Mouse (Mus musculus) heart, adult 8-10 months (tissue): ENCODE measurements around the gene Olfr1033. TPM values are rescaled to one million over a fixed set of nuclear protein-coding genes. Genes with fewer than 3 reads are reported as not detected.
A peak's percentile ranks its signal among the peaks of the same experiment; 100 is the strongest.
"Not testable (repeated sequence)": the region's sequence is repeated elsewhere in the genome, so short reads cannot be mapped to it uniquely, and the experiment has no call there.

Experiments used
- DNase-seq: peaks from one replicate; pipeline ENCODE4 v3.0.0; 2022; ENCODE audit warnings: low spot score
- total RNA-seq, 4 experiments: library from RNA; stranded (reverse); gene quantifications; 2 replicates each; pipeline ENCODE4 v1.2.4; 2022

The Olfr1033 gene
- 1 to 10 TPM; 2.0 to 5.0 (median 3.4) TPM for total RNA-seq

DNA sequence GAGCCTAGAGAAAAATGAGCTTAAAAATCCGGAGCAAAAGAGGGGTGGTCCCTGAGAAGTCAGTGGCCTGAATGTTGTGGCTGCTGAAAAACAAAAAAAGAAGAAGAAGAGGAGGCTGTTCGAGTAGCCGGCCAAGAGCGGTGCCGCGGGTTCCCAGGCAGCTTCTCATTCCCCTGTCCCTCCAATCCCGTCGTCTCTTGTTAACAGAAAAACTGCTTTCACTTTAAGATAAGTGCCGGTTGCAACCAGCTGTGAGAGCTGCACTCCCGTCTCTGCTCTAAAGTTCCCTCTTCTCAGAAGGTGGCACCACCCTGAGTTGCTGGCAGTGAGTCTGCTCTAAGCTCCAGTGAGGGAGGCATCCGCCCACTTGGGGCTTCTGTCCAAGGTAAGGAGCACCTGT, at the start of gene Olfr1033:
TSS of gene Olfr1033 (plus strand) at position 228 of the 400 bp plus-strand sequence.
- peak; percentile 30 for DNase-seq

GRCm38 (mm10) chr2:85973595-85973994, 46.8 kb upstream of the Olfr1033 start, which contains the start of gene Olfr1029:
Gene Olfr1029, plus strand, starts transcription at chr2:85973895.
- no peak for DNase-seq

- no peak for DNase-seq
These were observed 41.5 kb upstream of the Olfr1033 start, which contains the start of gene Olfr1030 for GRCm38 (mm10) chr2:85978976-85979375. Gene Olfr1030, plus strand, starts transcription at chr2:85979276.

DNA sequence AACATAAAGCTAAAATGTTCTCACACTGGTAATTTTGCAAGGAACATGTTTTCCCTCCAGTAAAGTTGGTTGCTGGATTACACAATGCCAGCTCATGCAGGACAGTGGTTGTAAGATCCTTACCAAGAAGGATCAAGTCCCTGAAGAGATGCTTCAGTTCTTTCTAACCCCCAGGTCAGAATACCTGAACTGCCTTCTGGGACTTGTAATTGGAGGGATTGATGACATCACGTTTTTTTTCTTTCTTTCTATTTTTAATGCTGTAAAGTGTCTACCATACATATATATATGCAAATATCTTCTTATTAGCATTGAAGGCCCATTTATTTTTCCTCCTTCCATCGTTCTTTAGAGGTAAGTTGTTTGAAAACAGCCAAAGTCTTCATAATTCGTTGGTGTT, 30.4 kb upstream of the Olfr1033 start, which contains the start of gene Olfr1031:
TSS of gene Olfr1031 (plus strand) at position 301 of the 400 bp plus-strand sequence.
- no peak for DNase-seq

DNA sequence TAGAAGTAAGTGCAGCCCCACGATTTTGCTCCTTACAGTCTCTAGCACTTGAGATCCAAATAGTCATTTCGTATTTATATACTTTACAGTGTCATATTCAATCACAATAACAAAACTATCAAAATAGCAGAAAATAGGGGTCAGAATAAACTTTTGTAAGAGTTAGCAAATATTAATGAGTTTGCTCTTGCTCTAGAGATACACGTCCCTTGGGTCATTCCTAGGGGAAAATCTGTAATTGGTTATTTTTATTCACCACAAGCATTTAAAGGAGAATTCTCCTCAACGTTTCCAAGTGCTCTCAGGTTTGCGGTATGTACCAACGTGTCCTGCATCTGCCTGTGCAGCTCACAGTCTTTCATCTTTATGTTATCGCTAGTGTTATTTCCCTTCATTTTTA, 15.2 kb upstream of the Olfr1033 start, which contains the start of gene Olfr1032:
TSS of gene Olfr1032 (plus strand) at position 301 of the 400 bp plus-strand sequence.
- no peak for DNase-seq

- DNase-seq = not testable (repeated sequence)
These were observed 1.1 kb downstream of the Olfr1033 start for GRCm38 (mm10) chr2:86021518-86021917.

DNA sequence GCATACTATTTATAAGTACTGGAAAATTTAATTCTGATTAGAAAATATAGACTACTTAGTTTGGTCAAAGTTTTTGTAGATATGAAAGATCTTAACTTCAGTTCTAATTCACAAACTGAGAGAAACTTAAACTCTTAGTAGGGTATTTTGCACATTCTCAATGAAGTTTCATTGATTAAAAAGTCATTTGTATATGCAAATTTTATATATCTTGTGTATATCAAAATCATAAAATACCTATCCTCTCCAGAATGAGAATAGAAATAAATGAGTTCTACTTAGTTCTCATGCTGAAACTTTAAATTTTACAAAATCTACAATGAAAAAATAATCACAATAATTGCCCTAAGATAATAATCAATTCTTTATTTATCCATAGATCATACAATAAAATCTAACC, 25.1 kb downstream of the Olfr1033 start, which contains the start of gene Olfr1034:
TSS of gene Olfr1034 (plus strand) at position 301 of the 400 bp plus-strand sequence.
- no peak for DNase-seq

DNA sequence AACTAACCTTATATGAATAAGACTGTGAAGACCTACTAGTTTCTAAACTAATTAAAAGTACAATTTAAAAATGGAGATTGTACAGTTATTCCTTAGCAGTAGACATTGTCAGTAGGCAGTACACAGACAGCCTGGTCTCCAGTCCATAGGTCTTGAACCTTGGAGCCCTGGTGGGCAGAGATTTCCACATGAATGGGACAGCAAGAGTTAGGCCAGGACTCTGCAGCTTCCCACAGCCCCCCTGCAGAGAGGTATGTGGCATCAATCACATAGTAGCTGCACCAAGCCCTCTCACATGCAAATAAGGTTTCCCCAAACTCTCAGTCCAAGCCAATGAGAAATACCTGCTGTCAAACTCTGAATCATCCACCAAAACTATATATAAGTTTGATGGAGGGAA, 30.3 kb downstream of the Olfr1033 start:
- DNase-seq = not testable (repeated sequence)

DNA sequence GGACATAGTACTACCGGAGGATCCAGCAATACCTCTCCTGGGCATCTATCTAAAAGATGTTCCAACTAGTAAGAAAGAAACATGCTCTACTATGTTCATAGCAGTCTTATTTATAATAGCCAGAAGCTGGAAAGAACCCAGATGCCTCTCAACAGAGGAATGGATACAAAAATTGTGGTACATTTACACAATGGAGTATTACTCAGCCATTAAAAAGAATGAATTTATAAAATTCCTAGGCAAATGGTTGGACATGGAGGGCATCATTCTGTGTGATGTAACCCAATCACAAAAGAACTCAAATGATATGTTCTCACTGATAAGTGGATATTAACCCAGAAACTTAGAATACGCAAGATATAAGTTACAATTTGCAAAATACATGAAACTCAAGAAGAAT, 43.3 kb downstream of the Olfr1033 start:
- not testable (repeated sequence) for DNase-seq

DNA sequence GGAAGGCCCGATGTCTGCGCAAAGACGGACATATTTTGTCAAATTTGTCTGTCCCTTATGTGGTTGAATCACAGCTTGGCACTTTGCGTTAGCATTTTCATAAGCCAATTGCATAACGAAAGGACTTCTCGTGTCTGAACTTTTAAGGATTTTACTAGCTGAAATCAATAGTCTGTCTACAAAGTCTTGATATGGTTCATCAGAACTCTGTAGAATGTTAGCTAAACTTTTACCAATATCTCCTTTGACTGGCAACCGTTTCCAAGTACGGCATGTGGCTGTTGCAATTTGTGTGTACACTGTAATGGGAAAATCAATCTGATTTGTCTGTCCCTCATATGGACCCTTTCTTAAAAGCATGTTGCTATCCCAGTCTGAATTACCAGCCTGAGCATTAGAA, 49.8 kb downstream of the Olfr1033 start:
- DNase-seq = no peak

DNA sequence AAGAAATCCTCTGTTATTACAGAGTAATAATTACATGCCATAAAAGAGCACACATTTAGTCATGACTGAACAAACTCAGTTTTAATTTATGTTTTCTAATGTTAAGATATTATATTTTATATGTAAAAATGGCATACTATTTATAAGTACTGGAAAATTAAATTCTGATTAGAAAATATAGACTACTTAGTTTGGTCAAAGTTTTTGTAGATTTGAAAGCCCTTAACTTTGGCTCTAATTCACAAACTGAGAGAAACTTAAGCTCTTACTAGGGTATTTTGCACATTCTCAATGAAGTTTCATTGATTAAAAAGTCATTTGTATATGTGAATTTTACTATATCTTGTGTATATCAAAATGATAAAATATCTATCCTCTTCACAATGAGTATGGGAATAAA, 53.3 kb downstream of the Olfr1033 start, which contains the start of gene Olfr1036:
TSS of gene Olfr1036 (plus strand) at position 301 of the 400 bp plus-strand sequence.
- not testable (repeated sequence) for DNase-seq

DNA sequence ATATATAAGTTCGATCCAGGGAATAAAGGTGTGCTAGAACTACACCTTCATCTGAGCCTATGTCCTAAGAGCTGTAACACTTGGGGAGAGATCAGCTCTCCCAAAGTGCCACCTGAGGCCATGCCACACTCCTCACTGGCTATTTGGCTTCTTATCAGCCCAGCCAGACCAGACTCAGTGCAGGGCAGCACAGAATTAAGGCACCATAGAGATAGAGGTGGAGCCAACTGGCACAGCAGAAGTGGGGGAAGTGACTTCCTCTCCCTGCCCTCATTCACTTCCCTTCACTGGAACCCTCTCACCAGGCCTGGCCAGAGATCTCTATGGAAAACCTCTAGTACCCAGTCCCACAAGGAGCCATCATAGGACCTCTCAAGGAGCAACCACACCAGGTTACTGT, 60.0 kb downstream of the Olfr1033 start:
- DNase-seq = not testable (repeated sequence)

GRCm38 (mm10) chr2:86087285-86087684, 66.9 kb downstream of the Olfr1033 start, which contains the start of gene Olfr1037:
Gene Olfr1037, minus strand, starts transcription at chr2:86087385.
- no peak for DNase-seq

Other genes starting within 250 kb of the Olfr1033 start
- gene Olfr1014, start 247.9 kb upstream of the Olfr1033 start, total RNA-seq = not detected
- gene Olfr1015, start 238.6 kb upstream of the Olfr1033 start, total RNA-seq = not detected
- not detected for gene Olfr1016, start 218.1 kb upstream of the Olfr1033 start, total RNA-seq
- not detected for gene Olfr1018, start 202.2 kb upstream of the Olfr1033 start, total RNA-seq
- gene Olfr1019, start 175.2 kb upstream of the Olfr1033 start, total RNA-seq = not detected
- not detected for gene Olfr1020, start 173.6 kb upstream of the Olfr1033 start, total RNA-seq
- not detected for gene Olfr1022, start 152.0 kb upstream of the Olfr1033 start, total RNA-seq
- not detected for gene Olfr1023, start 135.0 kb upstream of the Olfr1033 start, total RNA-seq
- not detected for gene Olfr1024, start 115.6 kb upstream of the Olfr1033 start, total RNA-seq
- not detected for gene Olfr1025-ps1, start 105.4 kb upstream of the Olfr1033 start, total RNA-seq
- gene Olfr1026, start 99.1 kb upstream of the Olfr1033 start, total RNA-seq = not detected
- not detected for gene Olfr1028, start 70.2 kb upstream of the Olfr1033 start, total RNA-seq
- not detected for gene Olfr1029, start 46.7 kb upstream of the Olfr1033 start, total RNA-seq
- gene Olfr1030, start 41.4 kb upstream of the Olfr1033 start, total RNA-seq = not detected
- gene Olfr1031, start 30.3 kb upstream of the Olfr1033 start, total RNA-seq = not detected
- gene Olfr1032, start 15.1 kb upstream of the Olfr1033 start, total RNA-seq = not detected
- gene Olfr1034, start 25.2 kb downstream of the Olfr1033 start, total RNA-seq = under 1 TPM; 0.19 to 0.28 (median 0.24) TPM
- gene Olfr1036, start 53.4 kb downstream of the Olfr1033 start, total RNA-seq = not detected
- gene Olfr1037, start 66.8 kb downstream of the Olfr1033 start, total RNA-seq = not detected
- gene Olfr1039, start 115.3 kb downstream of the Olfr1033 start, total RNA-seq = not detected
- not detected for gene Olfr1040, start 126.1 kb downstream of the Olfr1033 start, total RNA-seq
- not detected for gene Olfr1042, start 141.2 kb downstream of the Olfr1033 start, total RNA-seq
- gene Olfr1043, start 146.9 kb downstream of the Olfr1033 start, total RNA-seq = not detected
- not detected for gene Olfr1044, start 157.2 kb downstream of the Olfr1033 start, total RNA-seq
- not detected for gene Olfr52, start 165.1 kb downstream of the Olfr1033 start, total RNA-seq
- not detected for gene Olfr1045, start 182.4 kb downstream of the Olfr1033 start, total RNA-seq
- not detected for gene Olfr1046, start 198.7 kb downstream of the Olfr1033 start, total RNA-seq
- not detected for gene Olfr1047, start 210.8 kb downstream of the Olfr1033 start, total RNA-seq
- gene Olfr1048, start 219.7 kb downstream of the Olfr1033 start, total RNA-seq = not detected
- not detected for gene Olfr1049, start 237.7 kb downstream of the Olfr1033 start, total RNA-seq